Mouse (Mus musculus) E14TG2a.4 (cell line): ENCODE results near the gene Inka2.
"Not testable (repeated sequence)": the region's sequence is repeated elsewhere in the genome, so short reads cannot be mapped to it uniquely, and the experiment has no call there.

Experiments
- H3K27me3 ChIP-seq: 2 replicates; pipeline ENCODE4 v1.6.1; 2014; ENCODE audit warnings: low read length, control low read depth; ENCODE audit not compliant: insufficient read depth
- H3K36me3 ChIP-seq: 2 replicates; pipeline ENCODE4 v1.6.1; 2014; ENCODE audit warnings: low read length, control low read depth; ENCODE audit not compliant: insufficient read depth
- H3K4me1 ChIP-seq: replicated peaks from 2 replicates; pipeline ENCODE4 v1.6.1; 2014; ENCODE audit warnings: low read depth, low read length, control low read depth
- H3K4me3 ChIP-seq: replicated peaks from 2 replicates; pipeline ENCODE4 v1.5.1; 2014; ENCODE audit warnings: mild to moderate bottlenecking, low read length
- H3K9me3 ChIP-seq: 2 replicates; pipeline ENCODE4 v1.6.1; 2014; ENCODE audit warnings: low read length, control low read depth
- CTCF ChIP-seq: conservative IDR thresholded peaks from 2 replicates; pipeline ENCODE4 v1.5.1; 2014; ENCODE audit warnings: low read length
- NANOG ChIP-seq: IDR thresholded peaks from 2 replicates; pipeline ENCODE4 v1.6.1; 2014; ENCODE audit warnings: borderline replicate concordance, low read length, mixed read lengths
- POU5F1 ChIP-seq: IDR thresholded peaks from 2 replicates; pipeline ENCODE4 v1.6.1; 2014; ENCODE audit warnings: low read length, borderline replicate concordance

Gene Inka2

DNA sequence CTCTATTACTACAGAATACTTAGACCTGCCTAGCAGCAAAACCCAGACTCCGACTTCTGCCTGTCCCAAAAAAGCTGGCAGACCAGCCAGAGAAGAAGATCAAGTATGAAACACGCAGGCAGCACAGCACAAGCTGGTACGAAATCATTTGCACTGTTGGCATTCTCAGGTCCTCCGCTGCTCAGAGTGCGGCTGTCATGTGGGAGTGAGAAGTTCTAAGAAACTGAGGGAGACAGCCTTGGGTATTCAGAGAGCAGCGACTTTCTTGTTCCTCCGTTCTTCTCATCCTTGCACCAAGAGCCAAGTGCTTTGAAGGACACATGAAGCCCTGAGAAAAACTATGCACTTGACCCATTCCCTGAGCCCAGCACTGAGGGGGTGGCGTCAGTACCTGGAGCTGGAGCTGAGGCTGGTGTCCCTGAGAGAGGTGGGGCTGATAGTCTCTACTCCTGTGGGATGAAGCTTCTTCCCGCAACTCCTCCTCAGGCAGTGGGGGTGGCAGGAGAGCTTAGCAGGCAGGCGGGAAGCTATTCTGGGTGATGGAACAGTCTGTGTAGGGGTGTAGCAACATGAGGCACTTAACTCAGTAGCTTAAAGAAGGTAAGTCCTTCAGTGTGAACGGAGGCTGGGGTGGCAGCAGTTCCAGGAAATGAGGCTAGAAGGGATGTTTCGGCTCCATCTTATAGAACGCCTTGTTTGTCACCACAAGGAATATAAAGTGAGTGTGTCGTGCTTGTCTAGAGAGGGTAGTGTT, 10.9 kb upstream of the Inka2 start:
- no peak for TF ChIP-seq POU5F1
- TF ChIP-seq CTCF, result no peak
- TF ChIP-seq NANOG, result no peak
- H3K9me3 ChIP-seq, result no peaks in the 10 kb centered on the region
- no peaks in the 10 kb centered on the region for H3K36me3 ChIP-seq
- no peak overlapping the region for H3K4me3 ChIP-seq
- peaks cover 14% of the 10 kb centered on the region for H3K4me1 ChIP-seq
- peaks cover 75% of the 10 kb centered on the region for H3K27me3 ChIP-seq

DNA sequence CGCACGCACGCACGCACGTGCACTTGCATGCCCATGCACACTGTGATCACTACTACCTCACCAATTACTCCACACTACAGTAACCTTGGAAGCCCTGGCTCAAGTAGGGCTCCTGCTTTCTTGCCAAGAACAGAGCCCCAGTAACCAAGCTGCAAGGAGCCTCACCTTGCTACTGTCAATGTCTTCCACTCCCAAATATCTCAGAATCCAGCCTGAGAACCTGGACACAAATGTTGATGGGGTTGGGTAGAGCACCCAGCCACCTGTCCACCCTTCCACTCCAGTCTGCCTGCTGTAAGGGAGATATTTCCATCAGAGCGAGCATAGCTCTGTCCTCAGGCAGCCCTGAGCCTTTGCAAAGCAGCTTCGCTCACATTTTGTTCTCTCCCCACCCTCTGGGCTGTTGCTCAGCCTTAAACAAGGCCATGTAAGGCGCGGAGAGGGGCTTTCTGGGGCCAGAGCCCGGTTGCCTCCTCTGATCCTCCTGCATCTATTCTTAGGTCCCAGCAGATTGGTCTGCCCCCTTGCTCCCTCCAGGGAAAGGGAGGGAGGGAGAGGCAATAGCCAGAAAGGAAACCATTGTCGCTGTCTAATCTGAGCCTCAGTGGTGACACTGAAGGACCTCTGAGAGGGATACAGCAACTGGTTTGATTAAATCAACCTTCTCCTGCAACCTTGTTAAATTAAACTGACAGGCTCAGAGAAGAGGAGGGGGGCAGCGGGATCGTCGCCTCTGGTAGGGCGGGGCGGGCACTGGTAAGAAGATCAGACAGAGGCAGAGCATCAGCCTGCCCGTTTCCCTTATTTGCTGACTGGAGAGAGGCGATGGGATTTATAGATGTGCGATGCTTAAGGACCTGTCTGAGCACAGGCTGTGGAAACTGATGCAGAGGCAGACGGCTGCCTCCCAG, 8.7 kb upstream of the Inka2 start:
- Histone ChIP-seq H3K9me3 (no peaks in the 10 kb centered on the region), H3K27me3 (peaks cover 71% of the 10 kb centered on the region), H3K4me3 (no peak overlapping the region), H3K4me1 (peaks cover 14% of the 10 kb centered on the region), H3K36me3 (no peaks in the 10 kb centered on the region)
- no peak for TF ChIP-seq NANOG
- TF ChIP-seq POU5F1, result no peak
- no peak for TF ChIP-seq CTCF

DNA sequence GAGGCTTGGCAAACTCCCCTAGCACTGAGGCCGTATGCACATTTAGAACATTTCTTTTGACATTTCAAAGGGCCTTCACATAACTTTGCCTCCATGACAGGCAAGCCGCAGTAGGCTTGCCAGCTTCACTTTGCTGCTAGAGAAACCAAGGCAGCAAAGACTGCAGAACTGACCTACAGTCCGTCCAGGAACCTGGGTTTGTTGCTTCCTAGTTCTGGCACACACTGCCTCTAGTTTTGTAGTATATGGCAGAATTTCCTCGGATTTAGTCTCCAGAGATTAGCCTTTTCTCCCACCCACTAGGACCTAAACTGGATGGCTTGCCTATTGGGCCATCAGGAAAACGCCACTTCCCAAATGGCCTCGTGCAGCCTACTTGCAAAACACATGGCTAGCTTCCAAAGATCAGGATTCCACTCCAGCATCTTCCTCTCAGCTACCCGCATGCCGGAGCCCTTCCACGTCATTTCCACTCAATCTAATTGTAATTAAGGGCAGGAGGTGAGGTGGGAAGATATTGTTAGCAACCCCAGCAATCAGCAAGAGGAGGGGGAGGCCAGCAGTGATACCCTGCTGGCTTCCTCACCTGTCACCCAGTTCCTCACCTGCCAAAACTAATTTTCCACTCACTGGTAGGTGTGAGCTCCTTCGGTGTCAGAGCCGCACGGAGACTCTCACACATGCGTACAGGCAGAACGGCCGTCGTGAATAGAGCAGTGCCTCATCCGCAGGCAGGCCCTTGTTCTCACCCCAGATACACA, 7.8 kb upstream of the Inka2 start:
- Histone ChIP-seq H3K9me3 (no peaks in the 10 kb centered on the region), H3K36me3 (no peaks in the 10 kb centered on the region), H3K4me3 (no peak overlapping the region), H3K4me1 (peaks cover 14% of the 10 kb centered on the region), H3K27me3 (peaks cover 77% of the 10 kb centered on the region)
- no peak for TF ChIP-seq CTCF
- TF ChIP-seq NANOG, result no peak
- TF ChIP-seq POU5F1, result no peak

DNA sequence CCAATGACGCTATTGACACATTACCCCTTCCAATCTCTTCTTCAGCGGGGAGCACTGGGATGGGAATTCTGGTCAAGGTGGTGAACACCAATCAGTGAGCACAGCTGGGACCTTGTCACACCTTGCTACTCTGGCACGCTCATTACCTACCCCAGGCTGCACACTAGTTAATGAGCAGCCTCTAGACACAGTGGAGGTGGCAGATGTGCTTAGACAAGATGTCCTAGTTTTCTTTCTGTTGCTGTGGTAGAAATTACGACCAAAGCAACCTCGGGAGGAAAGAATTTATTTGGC, 7.3 kb upstream of the Inka2 start:
- no peak overlapping the region for H3K4me3 ChIP-seq
- no peaks in the 10 kb centered on the region for H3K36me3 ChIP-seq
- H3K27me3 ChIP-seq, result peaks cover 79% of the 10 kb centered on the region
- TF ChIP-seq POU5F1 (no peak), CTCF (no peak)
- H3K9me3 ChIP-seq, result no peaks in the 10 kb centered on the region
- H3K4me1 ChIP-seq, result peaks cover 14% of the 10 kb centered on the region

DNA sequence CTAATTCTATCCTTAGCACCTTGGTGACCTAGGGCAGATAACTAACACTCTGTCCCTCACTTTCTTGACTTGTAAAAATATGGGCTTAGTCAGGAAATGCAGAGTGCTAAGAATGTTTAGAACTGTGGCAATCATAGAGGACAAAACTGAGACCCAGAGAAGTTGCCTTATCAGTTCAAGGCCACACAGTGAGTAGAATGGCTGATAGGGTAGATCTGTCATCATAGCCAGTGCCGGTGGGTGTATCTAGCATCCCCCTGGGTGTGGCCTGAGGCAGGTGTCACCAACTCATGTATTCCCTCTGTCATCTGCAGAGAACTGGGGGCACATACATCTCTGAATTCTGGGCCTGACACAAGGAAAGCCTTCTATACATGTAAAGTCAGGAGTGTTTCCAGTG, 6.1 kb upstream of the Inka2 start:
- Histone ChIP-seq H3K4me3 (no peak overlapping the region), H3K4me1 (peaks cover 14% of the 10 kb centered on the region), H3K36me3 (no peaks in the 10 kb centered on the region), H3K27me3 (peaks cover 81% of the 10 kb centered on the region), H3K9me3 (no peaks in the 10 kb centered on the region)
- TF ChIP-seq NANOG (no peak), POU5F1 (no peak), CTCF (no peak)

DNA sequence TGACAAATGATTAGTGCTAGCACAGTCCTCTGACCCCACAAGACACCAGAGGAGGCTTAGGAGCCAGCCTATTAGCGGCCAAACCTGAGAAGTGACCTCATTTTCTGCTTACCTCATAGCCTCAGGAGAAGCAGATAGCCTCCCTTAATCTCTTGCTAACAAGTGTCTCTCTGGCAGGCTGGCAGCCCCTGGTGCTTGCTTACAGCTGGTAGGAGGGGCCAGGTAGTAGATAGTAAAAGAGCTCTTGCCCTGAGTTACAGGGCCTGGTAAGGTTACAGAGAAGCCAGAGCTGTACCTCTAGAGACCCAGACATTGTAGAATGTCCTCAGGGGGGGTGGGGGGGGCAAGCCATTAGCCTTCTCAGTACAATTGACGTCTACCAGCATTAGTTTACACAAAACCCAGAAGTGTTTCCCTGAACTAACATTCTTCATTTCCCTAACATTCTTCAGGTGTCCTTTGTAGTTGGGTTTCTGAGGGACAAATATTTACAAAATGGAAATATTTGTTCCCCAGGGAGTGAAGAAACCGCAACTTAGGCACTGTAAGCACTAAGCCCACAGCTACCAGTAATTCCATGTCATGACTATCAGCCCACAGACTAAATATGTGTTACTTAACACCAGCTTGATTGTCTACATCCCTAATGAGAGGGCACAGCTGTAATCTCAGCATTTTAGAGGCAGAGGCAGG, 5.0 kb upstream of the Inka2 start:
- H3K9me3 ChIP-seq, result no peaks in the 10 kb centered on the region
- H3K36me3 ChIP-seq, result no peaks in the 10 kb centered on the region
- H3K4me3 ChIP-seq, result no peak overlapping the region
- H3K27me3 ChIP-seq, result peaks cover 80% of the 10 kb centered on the region
- H3K4me1 ChIP-seq, result peaks cover 22% of the 10 kb centered on the region
- TF ChIP-seq POU5F1, result no peak
- TF ChIP-seq CTCF, result no peak
- no peak for TF ChIP-seq NANOG

DNA sequence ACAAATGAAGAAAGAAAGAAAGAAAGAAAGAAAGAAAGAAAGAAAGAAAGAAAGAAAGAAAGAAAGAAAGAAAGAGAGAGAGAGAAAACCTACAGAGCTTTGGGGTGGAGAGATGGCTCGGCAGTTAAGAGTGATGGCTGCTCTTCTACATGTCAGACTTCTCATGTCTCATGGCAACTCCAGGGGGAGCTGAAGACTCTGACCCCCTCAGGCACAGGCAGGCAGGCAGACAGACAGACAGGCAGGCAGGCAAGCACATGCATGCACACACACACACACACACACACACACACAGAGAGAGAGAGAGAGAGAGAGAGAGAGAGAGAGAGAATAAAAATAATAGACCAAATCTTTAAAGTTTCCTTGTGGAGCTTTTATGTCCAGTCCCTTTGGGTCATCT, 3.6 kb upstream of the Inka2 start:
- H3K9me3 ChIP-seq, H3K36me3 ChIP-seq, H3K4me3 ChIP-seq: not testable (repeated sequence)
- Histone ChIP-seq H3K4me1 (peaks cover 23% of the 10 kb centered on the region), H3K27me3 (peaks cover 82% of the 10 kb centered on the region)

DNA sequence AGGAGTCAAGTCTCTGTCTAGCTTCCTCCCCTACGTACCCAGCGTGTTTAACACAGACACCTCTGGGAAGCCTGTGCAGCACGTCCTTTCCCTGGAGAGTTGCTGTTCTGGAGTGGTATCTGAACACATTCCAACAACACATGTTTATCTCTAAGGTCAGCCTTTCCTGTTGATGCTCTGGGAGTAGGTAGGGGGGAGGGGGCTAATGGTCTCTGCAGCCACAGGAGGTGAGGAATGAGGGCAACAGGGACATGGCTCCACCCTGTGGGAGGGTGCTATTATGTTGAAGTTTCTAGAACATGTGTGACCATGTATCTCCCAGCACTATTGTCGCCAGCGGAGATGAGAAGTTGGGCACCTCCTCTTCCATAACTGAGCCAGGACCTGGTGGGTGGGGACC, 3.0 kb upstream of the Inka2 start:
- H3K36me3 ChIP-seq, result 0 out of 2 replicates have a peak, but pooled peaks cover 3% of the 10 kb centered on the region
- H3K4me1 ChIP-seq, result peaks cover 21% of the 10 kb centered on the region
- H3K27me3 ChIP-seq, result peaks cover 82% of the 10 kb centered on the region
- TF ChIP-seq CTCF (no peak), POU5F1 (no peak), NANOG (no peak)
- H3K4me3 ChIP-seq, result no peak overlapping the region
- no peaks in the 10 kb centered on the region for H3K9me3 ChIP-seq
